Mouse (Mus musculus) MN1 (cell line): ENCODE data around the gene Pdzd2.

Source experiments
- DNase-seq: peaks from one replicate; pipeline ENCODE4 v3.0.0-alpha.2; 2016; ENCODE audit warnings: low spot score

Pdzd2 gene

GRCm38 (mm10) chr15:12732613-12733012 is 7.1 kb downstream of the Pdzd2 start:
- no peak for DNase-seq

- no peak for DNase-seq
These were observed 11.3 kb downstream of the Pdzd2 start for GRCm38 (mm10) chr15:12728381-12728780.

GRCm38 (mm10) chr15:12725256-12725655 is 14.5 kb downstream of the Pdzd2 start:
- no peak for DNase-seq

- no peak for DNase-seq
These were observed 17.8 kb downstream of the Pdzd2 start for GRCm38 (mm10) chr15:12721684-12722500.

- no peak for DNase-seq
These were observed 20.9 kb downstream of the Pdzd2 start for GRCm38 (mm10) chr15:12718819-12719218.

- DNase-seq = no peak
These were observed 22.3 kb downstream of the Pdzd2 start for GRCm38 (mm10) chr15:12717410-12717809.

- no peak for DNase-seq
These were observed 22.8 kb downstream of the Pdzd2 start for GRCm38 (mm10) chr15:12716881-12717280.

- no peak for DNase-seq
These were observed 25.4 kb downstream of the Pdzd2 start for GRCm38 (mm10) chr15:12714322-12714721.

GRCm38 (mm10) chr15:12713216-12713615 is 26.5 kb downstream of the Pdzd2 start:
- no peak for DNase-seq

- no peak for DNase-seq
These were observed 29.7 kb downstream of the Pdzd2 start for GRCm38 (mm10) chr15:12710036-12710435.

GRCm38 (mm10) chr15:12708297-12708696 is 31.4 kb downstream of the Pdzd2 start:
- DNase-seq = no peak

- DNase-seq = no peak
These were observed 32.8 kb downstream of the Pdzd2 start for GRCm38 (mm10) chr15:12706902-12707301.

- DNase-seq = no peak
These were observed 39.4 kb downstream of the Pdzd2 start for GRCm38 (mm10) chr15:12700367-12700766.

- no peak for DNase-seq
These were observed 42.0 kb downstream of the Pdzd2 start for GRCm38 (mm10) chr15:12697741-12698140.

GRCm38 (mm10) chr15:12696889-12697288 is 42.8 kb downstream of the Pdzd2 start:
- DNase-seq = no peak

GRCm38 (mm10) chr15:12689716-12690381 is 49.9 kb downstream of the Pdzd2 start:
- no peak for DNase-seq

- DNase-seq = peak; percentile 78
These were observed 57.2 kb downstream of the Pdzd2 start for GRCm38 (mm10) chr15:12682549-12682948.

GRCm38 (mm10) chr15:12681891-12682290 is 57.8 kb downstream of the Pdzd2 start:
- DNase-seq = no peak

- no peak for DNase-seq
These were observed 59.0 kb downstream of the Pdzd2 start for GRCm38 (mm10) chr15:12680750-12681149.

- DNase-seq = no peak
These were observed 59.7 kb downstream of the Pdzd2 start for GRCm38 (mm10) chr15:12679996-12680395.

- no peak for DNase-seq
These were observed 61.1 kb downstream of the Pdzd2 start for GRCm38 (mm10) chr15:12678540-12679112.

GRCm38 (mm10) chr15:12675366-12675765 is 64.4 kb downstream of the Pdzd2 start:
- peak; percentile 14 for DNase-seq

- DNase-seq = no peak
These were observed 65.7 kb downstream of the Pdzd2 start for GRCm38 (mm10) chr15:12674026-12674425.
